Mouse (Mus musculus): ENCODE measurements at regions not wholly inside any gene's neighbourhood (a gene's known extent, or its start where the extent isn't known, plus 50 kb on each side); places are given as distances from the start of the nearest gene placed in this dataset.

GRCm38 (mm10) chr7:130014609-130015008, 422.9 kb downstream of the Wdr11 start:
- in situ Hi-C loops (cut with MboI; ENCODE audit: unreplicated experiment in 2 of 2) = no loop called here

GRCm38 (mm10) chr7:130015375-130016014, 423.8 kb downstream of the Wdr11 start:
- in situ Hi-C loops (cut with MboI; ENCODE audit: unreplicated experiment in 2 of 2) = no loop called here

GRCm38 (mm10) chr7:130016015-130016874, 424.6 kb downstream of the Wdr11 start:
- in situ Hi-C loops (cut with MboI; ENCODE audit: unreplicated experiment in 2 of 2) = no loop called here

GRCm38 (mm10) chr7:130018891-130019290, 427.2 kb downstream of the Wdr11 start:
- in situ Hi-C loops (cut with MboI; ENCODE audit: unreplicated experiment in 2 of 2) = no loop called here

GRCm38 (mm10) chr7:130028945-130029344, 437.3 kb downstream of the Wdr11 start:
- in situ Hi-C loops (cut with MboI; ENCODE audit: unreplicated experiment in 2 of 2) = no loop called here

- in situ Hi-C loops (cut with MboI; ENCODE audit: unreplicated experiment in 2 of 2) = no loop called here
These were observed 439.0 kb downstream of the Wdr11 start for GRCm38 (mm10) chr7:130030711-130031110.

- in situ Hi-C loops (cut with MboI; ENCODE audit: unreplicated experiment in 2 of 2) = no loop called here
These were observed 444.6 kb downstream of the Wdr11 start for GRCm38 (mm10) chr7:130036235-130036634.

GRCm38 (mm10) chr7:130036845-130037572, 445.3 kb downstream of the Wdr11 start:
- in situ Hi-C loops (cut with MboI; ENCODE audit: unreplicated experiment in 2 of 2) = no loop called here

GRCm38 (mm10) chr7:130037573-130037925, 445.9 kb downstream of the Wdr11 start:
- in situ Hi-C loops (cut with MboI; ENCODE audit: unreplicated experiment in 2 of 2) = no loop called here

- in situ Hi-C loops (cut with MboI; ENCODE audit: unreplicated experiment in 2 of 2) = no loop called here
These were observed 448.9 kb downstream of the Wdr11 start for GRCm38 (mm10) chr7:130040596-130040995.

GRCm38 (mm10) chr7:130041402-130041965, 449.8 kb downstream of the Wdr11 start:
- in situ Hi-C loops (cut with MboI; ENCODE audit: unreplicated experiment in 2 of 2) = no loop called here

- in situ Hi-C loops (cut with MboI; ENCODE audit: unreplicated experiment in 2 of 2) = no loop called here
These were observed 450.7 kb downstream of the Wdr11 start for GRCm38 (mm10) chr7:130042296-130042910.

GRCm38 (mm10) chr7:130043397-130044234, 452.0 kb downstream of the Wdr11 start:
- in situ Hi-C loops (cut with MboI; ENCODE audit: unreplicated experiment in 2 of 2) = no loop called here

- in situ Hi-C loops (cut with MboI; ENCODE audit: unreplicated experiment in 2 of 2) = no loop called here
These were observed 452.5 kb downstream of the Wdr11 start for GRCm38 (mm10) chr7:130044235-130044553.

- in situ Hi-C loops (cut with MboI; ENCODE audit: unreplicated experiment in 2 of 2) = no loop called here
These were observed 452.9 kb downstream of the Wdr11 start for GRCm38 (mm10) chr7:130044581-130044980.

- in situ Hi-C loops (cut with MboI; ENCODE audit: unreplicated experiment in 2 of 2) = no loop called here
These were observed 454.4 kb downstream of the Wdr11 start for GRCm38 (mm10) chr7:130046086-130046485.

- in situ Hi-C loops (cut with MboI; ENCODE audit: unreplicated experiment in 2 of 2) = no loop called here
These were observed 455.8 kb downstream of the Wdr11 start for GRCm38 (mm10) chr7:130047293-130048034.

- in situ Hi-C loops (cut with MboI; ENCODE audit: unreplicated experiment in 2 of 2) = no loop called here
These were observed 456.6 kb downstream of the Wdr11 start for GRCm38 (mm10) chr7:130048106-130048772.

GRCm38 (mm10) chr7:130049461-130049860, 457.8 kb downstream of the Wdr11 start:
- in situ Hi-C loops (cut with MboI; ENCODE audit: unreplicated experiment in 2 of 2) = no loop called here
